Mouse (Mus musculus): ENCODE results near the gene Ugt2b36. TPM values are rescaled to one million over a fixed set of nuclear protein-coding genes. Genes with fewer than 3 reads are reported as not detected.
"Not testable (repeated sequence)": the region's sequence is repeated elsewhere in the genome, so short reads cannot be mapped to it uniquely, and the experiment has no call there.

The Ugt2b36 gene
- not detected in 2 replicates for polyA plus RNA-seq (2015; fragmentation: Nextera tagmentation; extraction: Ambion mirVana)

DNA sequence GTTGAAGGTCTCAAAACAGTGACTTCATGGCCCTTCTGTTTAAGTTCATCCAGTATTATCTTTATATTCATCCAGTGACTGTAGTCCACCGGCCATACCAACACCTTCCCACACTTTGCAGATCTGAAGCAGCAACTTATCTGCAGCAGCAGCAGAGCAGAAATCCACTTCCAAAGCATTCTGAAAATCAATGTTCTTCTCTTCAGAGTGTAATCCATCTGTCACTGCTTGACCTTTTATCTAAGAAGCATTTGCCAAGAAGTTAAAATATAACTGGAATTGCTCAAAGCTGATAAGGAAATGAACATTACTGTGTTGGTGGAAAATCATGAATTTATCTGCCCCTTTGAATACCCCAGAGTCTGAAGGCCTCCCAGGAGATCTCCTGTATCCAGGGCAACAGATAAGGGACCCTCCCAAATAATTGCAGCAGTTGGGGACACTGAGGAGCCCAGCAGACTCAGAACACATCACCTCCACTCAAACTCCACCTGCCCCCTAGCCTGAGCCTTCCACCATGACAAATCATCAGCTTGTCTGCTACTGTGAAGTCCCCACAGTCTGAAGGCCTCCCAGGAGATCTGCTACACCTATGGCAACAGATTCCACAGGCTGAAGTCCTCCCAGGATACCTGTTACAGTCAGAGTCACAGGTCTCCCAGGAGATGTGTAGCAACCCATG, at the start of gene Ugt2b36:
TSS of gene Ugt2b36 (minus strand) at position 210 of the 682 bp plus-strand sequence.
- Histone ChIP-seq H3K36me3 (replicated peaks) (no peaks in the 10 kb centered on the region), H3K4me2 (no peak within 1 kb of the TSS), H3K4me3 (no peak within 1 kb of the TSS), H3K27ac (no peak within 1 kb of the TSS), H3K9ac (no peak within 1 kb of the TSS), H3K27me3 (replicated peaks) (no peaks in the 10 kb centered on the region), H3K9me3 (no peaks in the 10 kb centered on the region), H3K4me1 (no peaks in the 10 kb centered on the region)
- ATAC-seq (replicated peaks) = no peak
- WGBS = 90% methylated on average over 1 of the region's 1 CpGs

DNA sequence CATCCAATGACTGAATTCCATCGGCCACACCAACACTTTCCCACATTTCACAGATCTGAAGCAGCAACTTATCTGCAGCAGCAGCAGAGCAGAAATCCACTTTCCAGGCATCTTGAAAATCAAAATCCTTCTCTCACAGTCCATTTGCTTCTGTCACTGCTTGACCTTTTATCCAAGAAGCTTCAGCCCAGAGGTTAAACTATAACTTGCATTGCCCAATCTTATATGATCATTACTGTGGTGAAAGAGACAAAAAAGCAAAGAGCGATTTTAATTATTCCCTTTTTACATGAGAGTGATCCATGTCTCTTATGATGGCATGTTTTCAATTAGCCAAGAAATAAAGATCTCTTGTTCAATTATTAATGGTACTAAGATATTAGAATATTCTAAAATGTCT, 47.8 kb upstream of the Ugt2b36 start, which contains the start of gene Ugt2b5:
TSS of gene Ugt2b5 (minus strand) at position 123 of the 400 bp plus-strand sequence.
- H3K4me2 ChIP-seq; H3K9ac ChIP-seq; ATAC-seq (replicated peaks); H3K4me3 ChIP-seq; H3K27me3 ChIP-seq (replicated peaks); H3K4me1 ChIP-seq; H3K36me3 ChIP-seq (replicated peaks); H3K9me3 ChIP-seq; H3K27ac ChIP-seq: not testable (repeated sequence)
- WGBS = 98% methylated on average over 2 of the region's 2 CpGs

DNA sequence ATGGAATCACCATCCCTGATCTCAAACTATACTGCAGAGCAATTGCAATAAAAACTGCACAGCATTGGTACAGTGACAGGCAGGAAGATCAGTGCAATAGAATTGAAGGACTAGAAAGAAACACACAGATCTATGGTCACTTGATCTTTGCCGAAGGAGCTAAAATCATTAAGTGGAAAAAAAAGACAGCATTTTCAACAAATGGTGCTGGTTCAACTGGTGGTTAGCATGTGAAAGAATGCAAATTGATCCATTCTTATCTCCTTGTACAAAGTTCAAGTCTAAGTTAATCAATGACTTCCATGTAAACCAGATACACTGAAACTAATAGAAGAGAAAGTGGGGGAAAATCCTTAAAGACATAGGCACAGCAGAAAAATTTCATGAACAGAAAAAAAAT, 11.3 kb upstream of the Ugt2b36 start:
- not testable (repeated sequence) for H3K27me3 ChIP-seq (replicated peaks); H3K27ac ChIP-seq; ATAC-seq (replicated peaks); H3K9ac ChIP-seq; H3K4me3 ChIP-seq; H3K9me3 ChIP-seq; H3K36me3 ChIP-seq (replicated peaks); H3K4me1 ChIP-seq; H3K4me2 ChIP-seq
- 88% methylated on average over 1 of the region's 1 CpGs for WGBS

DNA sequence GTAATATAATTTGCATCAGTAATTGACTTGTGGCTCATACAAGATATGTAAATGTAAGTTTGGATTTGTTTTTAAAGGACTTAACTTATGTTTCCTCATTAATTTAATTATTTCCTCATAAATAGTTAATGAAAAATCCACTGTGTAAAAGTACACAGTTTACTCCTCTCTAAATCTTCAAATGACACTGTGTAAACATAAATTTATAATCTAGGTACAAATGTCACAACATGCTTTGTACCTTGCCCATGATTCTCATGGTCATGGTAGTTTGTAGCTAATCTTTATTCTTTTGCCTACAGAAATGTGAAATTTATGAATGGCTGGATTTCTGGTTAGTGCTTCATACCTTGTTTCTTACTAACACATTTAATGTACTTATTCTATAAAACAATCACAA, 1.2 kb downstream of the Ugt2b36 start:
- ATAC-seq (replicated peaks) = no peak
- no peaks in the 10 kb centered on the region for H3K36me3 ChIP-seq (replicated peaks)

DNA sequence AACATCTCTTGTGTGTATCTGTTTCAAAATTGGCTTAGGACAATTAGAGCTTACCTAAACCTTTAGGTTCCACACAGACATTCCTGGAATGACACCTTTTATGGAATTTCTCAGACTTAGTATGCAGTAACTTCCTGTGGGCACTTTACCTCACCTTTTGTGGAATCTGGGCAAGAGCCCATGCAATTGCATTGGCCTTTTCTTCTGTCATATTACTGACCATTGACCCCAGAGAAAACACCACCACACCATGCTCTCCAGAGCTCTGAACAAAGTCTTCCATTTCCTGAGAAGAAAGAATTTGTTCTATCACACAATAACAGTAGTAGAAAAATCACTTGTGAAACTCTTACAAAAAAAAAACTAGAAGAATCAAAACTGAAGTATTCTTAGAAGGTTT, 3.1 kb downstream of the Ugt2b36 start:
- Histone ChIP-seq H3K9me3 (no peaks in the 10 kb centered on the region), H3K4me3 (no peak overlapping the region), H3K27me3 (replicated peaks) (no peaks in the 10 kb centered on the region), H3K4me2 (no peak overlapping the region), H3K36me3 (replicated peaks) (no peaks in the 10 kb centered on the region), H3K4me1 (no peaks in the 10 kb centered on the region), H3K27ac (no peak overlapping the region), H3K9ac (no peak overlapping the region)
- no peak for ATAC-seq (replicated peaks)

More for the DNA sequence above, 1.2 kb downstream of the Ugt2b36 start:
- no peak overlapping the region for H3K4me3 ChIP-seq
- H3K4me2 ChIP-seq = no peak overlapping the region
- H3K27ac ChIP-seq = no peak overlapping the region
- H3K9ac ChIP-seq = no peak overlapping the region
- no peaks in the 10 kb centered on the region for H3K9me3 ChIP-seq
- no peaks in the 10 kb centered on the region for H3K4me1 ChIP-seq
- no peaks in the 10 kb centered on the region for H3K27me3 ChIP-seq (replicated peaks)

DNA sequence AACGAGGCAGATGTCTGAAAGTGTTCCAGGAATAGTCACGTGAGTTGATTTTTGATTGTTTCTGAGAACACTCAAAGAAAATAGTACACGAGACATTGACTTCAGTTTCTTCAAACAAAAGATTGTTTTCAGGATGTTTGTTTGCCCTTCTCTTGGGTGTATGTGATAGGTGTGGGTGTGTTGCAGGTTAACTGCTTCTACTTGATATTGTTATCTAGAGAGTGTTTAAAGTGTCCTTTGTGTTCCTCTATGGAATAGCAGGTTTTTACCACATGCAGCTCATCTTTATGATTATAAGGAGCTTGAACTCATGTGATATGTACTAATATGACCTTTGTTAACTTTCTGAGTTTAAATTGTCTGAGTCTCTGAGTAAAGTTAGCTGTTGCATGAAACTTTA, 6.1 kb downstream of the Ugt2b36 start:
- Histone ChIP-seq H3K4me1 (no peaks in the 10 kb centered on the region), H3K9ac (no peak overlapping the region), H3K9me3 (no peaks in the 10 kb centered on the region), H3K36me3 (replicated peaks) (no peaks in the 10 kb centered on the region), H3K27ac (no peak overlapping the region), H3K4me2 (no peak overlapping the region), H3K4me3 (no peak overlapping the region), H3K27me3 (replicated peaks) (no peaks in the 10 kb centered on the region)
- 76% methylated on average over 3 of the region's 3 CpGs for WGBS
- ATAC-seq (replicated peaks) = no peak

DNA sequence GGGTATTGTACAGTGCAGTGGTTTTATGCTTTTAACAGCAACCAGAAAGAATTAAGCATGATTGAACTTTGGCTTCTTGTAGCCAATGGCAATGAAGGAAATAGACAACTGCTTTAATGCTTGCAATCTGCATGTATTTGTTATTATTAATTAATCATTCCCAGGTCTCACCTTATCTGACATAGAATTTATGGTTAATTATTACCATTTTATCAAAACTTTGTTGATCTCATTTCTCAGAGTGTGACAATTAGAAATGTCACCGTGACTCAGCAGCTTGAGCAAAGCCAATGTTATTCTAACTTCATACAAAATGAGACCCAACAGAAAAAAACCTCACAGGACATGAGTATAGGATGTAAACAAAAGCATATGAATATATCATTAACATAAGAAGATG, 61.7 kb downstream of the Ugt2b36 start:
- 100% methylated on average over 1 of the region's 1 CpGs for WGBS
- Histone ChIP-seq H3K27ac (no peak overlapping the region), H3K4me2 (no peak overlapping the region), H3K27me3 (replicated peaks) (no peaks in the 10 kb centered on the region), H3K4me1 (no peaks in the 10 kb centered on the region), H3K9me3 (no peaks in the 10 kb centered on the region), H3K36me3 (replicated peaks) (no peaks in the 10 kb centered on the region), H3K4me3 (no peak overlapping the region), H3K9ac (no peak overlapping the region)
- no peak for ATAC-seq (replicated peaks)

DNA sequence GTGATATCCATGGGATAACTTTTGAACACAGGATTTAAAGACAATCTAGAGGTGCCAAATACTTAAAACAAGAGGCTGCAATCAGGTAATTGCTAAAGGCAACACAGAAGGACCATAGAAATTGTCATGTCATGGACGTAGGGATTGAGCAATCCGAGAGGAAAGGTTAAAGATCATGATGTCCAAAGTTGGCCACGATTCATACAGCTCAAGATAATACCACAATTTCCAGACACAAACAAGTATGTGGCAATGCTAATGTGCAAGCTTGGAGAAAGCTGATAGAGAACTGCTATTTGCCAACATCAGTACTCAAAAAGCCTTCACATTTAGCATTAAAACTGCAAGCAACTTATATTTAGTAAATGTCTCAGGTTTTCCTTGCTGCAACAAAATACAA, 65.0 kb downstream of the Ugt2b36 start:
- H3K27ac ChIP-seq = no peak overlapping the region
- H3K4me1 ChIP-seq = no peaks in the 10 kb centered on the region
- no peak overlapping the region for H3K4me2 ChIP-seq
- no peak for ATAC-seq (replicated peaks)
- no peak overlapping the region for H3K4me3 ChIP-seq
- H3K36me3 ChIP-seq (replicated peaks) = no peaks in the 10 kb centered on the region
- WGBS = 85% methylated on average over 3 of the region's 3 CpGs
- H3K9ac ChIP-seq = no peak overlapping the region
- no peaks in the 10 kb centered on the region for H3K27me3 ChIP-seq (replicated peaks)
- no peaks in the 10 kb centered on the region for H3K9me3 ChIP-seq

Other genes starting within 250 kb of the Ugt2b36 start
- gene Ugt2b34, start 185.6 kb downstream of the Ugt2b36 start, polyA plus RNA-seq (2015; fragmentation: Nextera tagmentation; extraction: Ambion mirVana) = not detected in 2 replicates
- gene Ugt2b1, start 166.0 kb downstream of the Ugt2b36 start, polyA plus RNA-seq (2015; fragmentation: Nextera tagmentation; extraction: Ambion mirVana) = not detected in 2 replicates
- not detected in 2 replicates for gene Ugt2b35, start 91.7 kb downstream of the Ugt2b36 start, polyA plus RNA-seq (2015; fragmentation: Nextera tagmentation; extraction: Ambion mirVana)
- 0.09 TPM in 1 of 2 replicates, not detected in the other for gene Ugt2b5, start 47.8 kb upstream of the Ugt2b36 start, polyA plus RNA-seq (2015; fragmentation: Nextera tagmentation; extraction: Ambion mirVana)
- gene Ugt2b37, start 162.2 kb upstream of the Ugt2b36 start, polyA plus RNA-seq (2015; fragmentation: Nextera tagmentation; extraction: Ambion mirVana) = not detected in 2 replicates
- not detected in 2 replicates for gene Ugt2a3, start 244.6 kb upstream of the Ugt2b36 start, polyA plus RNA-seq (2015; fragmentation: Nextera tagmentation; extraction: Ambion mirVana)